Mouse (Mus musculus): Measurements from ENCODE around the gene Cdc42se1.
A peak's percentile ranks its signal among the peaks of the same experiment; 100 is the strongest.
"Not testable (repeated sequence)": the region's sequence is repeated elsewhere in the genome, so short reads cannot be mapped to it uniquely, and the experiment has no call there.

Gene Cdc42se1

DNA sequence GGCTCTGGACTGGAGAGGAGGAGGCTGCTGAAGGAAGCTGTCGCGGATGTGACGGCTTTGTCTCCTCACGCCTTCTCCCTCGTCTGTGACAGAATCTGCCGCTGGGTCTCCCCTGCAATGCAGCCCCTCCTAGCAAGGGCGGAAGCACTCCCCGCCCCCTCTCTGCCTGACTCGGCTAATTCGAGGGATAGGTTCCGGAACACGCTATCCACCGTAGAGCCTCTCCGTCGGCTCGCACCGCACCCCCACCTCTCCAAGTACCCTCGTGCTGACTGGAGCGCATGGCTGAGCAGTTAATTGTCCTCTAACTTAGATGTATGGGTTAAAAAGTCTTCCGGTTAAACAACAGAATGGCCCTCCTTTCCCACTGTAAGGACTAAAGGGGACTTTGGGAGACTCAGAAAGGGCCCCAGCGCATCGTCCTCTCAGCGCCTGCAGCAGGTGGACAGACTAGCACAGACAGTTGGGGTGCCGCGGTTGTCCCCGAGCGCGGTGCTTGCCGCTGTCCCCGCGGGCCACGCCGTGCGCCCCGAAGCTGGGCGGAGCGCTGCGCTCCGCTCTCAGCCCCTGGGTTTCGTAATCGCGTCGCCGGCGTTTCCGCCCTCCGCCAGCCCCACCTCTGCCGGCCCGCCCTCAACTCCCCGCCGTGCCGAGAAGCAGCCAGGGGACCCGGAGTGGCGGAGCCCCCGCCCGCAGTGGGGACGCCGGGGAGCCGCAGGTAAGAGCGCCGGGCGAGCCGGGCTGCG is at the start of gene Cdc42se1:
Cdc42se1 (plus strand) TSS at position 585 of the 746 bp plus-strand sequence.
- DNase-seq (ENCODE audit: low spot score) = peak; percentile 89

GRCm38 (mm10) chr3:95178948-95179347 is 49.6 kb upstream of the Cdc42se1 start:
- DNase-seq (ENCODE audit: low spot score) = no peak

DNA sequence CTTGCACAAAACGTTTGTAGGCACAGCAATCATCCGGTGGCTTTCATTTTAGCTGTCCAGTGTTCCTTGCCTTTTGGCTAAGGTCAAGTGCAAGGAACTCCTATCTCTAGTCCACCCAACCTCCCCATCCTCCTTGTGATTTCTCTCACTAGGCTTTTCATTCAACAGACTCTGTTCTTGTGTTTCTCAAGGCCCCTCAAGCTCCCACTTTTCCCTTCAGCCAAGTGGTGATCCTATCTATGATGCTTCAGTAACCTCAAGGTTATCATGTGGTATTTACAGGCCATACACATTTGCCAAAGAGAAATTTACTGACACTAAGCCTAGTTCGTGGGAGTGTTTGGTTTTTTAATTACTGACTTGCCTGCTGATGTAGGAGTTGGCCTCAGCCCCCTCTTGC is 48.6 kb upstream of the Cdc42se1 start:
- DNase-seq (ENCODE audit: low spot score) = no peak

GRCm38 (mm10) chr3:95181841-95182240 is 46.7 kb upstream of the Cdc42se1 start:
- DNase-seq (ENCODE audit: low spot score) = no peak

DNA sequence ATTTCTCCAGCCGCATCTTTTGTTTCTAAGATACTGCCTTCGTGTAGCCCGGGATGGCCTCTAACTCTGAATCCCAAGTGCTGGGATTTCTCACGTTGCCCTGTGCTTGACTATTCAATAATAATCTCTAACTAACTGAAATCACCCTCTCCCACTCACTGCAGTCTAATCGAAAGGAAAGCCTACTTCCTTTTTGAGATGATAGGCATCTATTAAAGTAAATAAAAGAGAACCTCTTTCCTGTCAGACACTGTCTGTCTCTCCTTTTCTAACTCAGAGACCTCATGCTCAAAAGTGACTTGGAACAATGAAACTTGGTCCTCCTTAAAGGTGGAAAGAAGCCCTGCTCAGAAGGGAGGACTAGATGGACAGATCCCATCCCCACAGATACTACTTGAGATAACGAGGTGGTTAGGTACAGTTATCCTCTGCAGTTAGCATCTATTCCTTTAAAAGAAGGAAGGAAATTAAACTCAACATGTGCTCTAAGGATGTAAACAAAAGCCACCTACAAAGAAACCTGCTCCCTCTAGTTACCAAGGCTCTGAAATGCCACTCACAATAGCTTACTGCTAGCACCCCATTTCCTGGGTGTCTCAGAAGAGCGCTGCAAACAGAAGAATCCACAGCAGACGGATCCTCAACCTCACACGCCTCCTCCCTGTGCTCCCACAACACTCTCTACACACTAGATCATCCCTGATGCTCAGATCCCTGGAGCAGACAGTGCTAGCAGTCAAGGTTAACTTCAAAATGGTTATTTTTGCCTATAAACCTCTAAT is 43.5 kb upstream of the Cdc42se1 start:
- DNase-seq (ENCODE audit: low spot score) = no peak

- no peak for DNase-seq (ENCODE audit: low spot score)
Measured at GRCm38 (mm10) chr3:95186100-95186499, 42.4 kb upstream of the Cdc42se1 start.

- DNase-seq (ENCODE audit: low spot score) = no peak
Measured at GRCm38 (mm10) chr3:95186888-95187287, 41.6 kb upstream of the Cdc42se1 start.

DNA sequence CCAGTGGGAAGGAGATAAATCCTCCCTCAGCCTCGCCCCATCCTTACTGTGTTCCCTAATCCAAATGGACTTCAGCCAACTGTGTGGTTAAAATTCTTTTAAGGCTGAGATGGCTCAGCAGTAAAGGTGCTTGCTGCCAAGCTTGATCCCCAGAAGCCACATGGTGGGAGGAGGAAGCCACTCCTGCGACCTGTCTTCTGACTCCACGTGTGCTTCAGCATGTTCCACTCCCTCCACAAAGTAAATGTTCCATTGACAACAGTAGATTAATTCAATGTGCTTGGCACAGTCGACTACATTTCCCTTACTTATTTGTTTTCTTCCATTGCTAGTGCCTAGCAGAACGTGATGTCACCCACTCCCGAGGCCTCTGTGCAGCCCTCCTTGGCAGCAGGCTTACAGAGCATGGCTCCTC is 33.8 kb upstream of the Cdc42se1 start:
- no peak for DNase-seq (ENCODE audit: low spot score)

- no peak for DNase-seq (ENCODE audit: low spot score)
Measured at GRCm38 (mm10) chr3:95195772-95196171, 32.8 kb upstream of the Cdc42se1 start.

DNA sequence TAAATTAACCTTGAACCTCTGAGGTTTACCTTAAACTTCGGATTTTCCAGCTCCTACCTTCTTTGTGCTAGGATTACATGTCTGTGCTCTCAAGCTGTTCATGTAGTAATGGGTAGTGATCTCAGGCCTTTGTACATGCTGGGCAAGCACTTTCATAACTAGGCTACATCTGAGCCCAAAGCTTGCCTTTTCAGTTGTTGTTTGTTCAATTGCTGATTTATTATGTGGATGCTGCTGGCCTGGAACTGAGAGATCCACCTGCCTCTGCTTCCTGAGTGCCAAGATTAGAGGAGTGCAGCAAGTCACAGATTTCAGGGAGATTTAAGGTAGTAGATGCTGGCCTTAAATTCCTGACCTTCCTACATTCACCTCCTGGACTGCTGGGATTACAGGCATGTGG is 29.4 kb upstream of the Cdc42se1 start:
- DNase-seq (ENCODE audit: low spot score) = no peak

- no peak for DNase-seq (ENCODE audit: low spot score)
Measured at GRCm38 (mm10) chr3:95200132-95200531, 28.4 kb upstream of the Cdc42se1 start.

DNA sequence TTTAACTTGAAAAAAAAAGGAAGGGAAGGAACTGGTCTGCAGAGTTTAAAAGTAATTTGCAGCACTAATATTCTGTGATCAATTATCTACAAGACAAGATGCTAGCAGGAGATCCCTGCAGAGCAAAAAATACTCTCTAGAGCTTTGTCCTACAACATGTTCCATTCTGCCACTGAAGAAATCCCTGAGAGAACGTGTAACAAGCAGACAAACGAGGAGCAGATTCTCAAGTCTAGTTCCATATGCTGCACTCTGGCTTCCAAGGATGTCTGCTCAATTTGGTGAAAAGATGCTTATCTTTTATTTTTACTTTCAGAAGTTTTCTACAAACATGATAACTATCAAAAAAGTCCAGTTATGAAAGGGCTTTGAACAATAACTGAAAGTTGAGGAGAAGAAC is 28.0 kb upstream of the Cdc42se1 start:
- DNase-seq (ENCODE audit: low spot score) = no peak

DNA sequence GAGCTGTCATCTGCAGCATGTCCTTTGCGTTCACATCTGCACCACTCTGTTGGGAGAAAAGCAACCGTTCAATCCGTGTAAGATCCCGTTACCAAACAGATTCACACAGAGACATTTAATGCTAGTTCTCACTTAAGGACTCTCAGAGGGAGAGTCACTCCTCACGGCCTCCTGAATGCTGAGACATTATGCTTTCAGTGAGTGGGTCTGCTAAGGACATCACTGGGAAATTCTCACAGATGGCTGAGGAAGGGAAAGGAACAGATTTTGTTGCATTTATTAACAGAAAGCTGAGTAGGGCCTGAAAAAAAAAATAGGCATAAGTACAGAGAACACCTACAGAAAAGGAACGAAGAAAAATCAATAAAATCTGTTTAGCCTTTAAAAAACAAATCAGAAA is 24.7 kb upstream of the Cdc42se1 start:
- no peak for DNase-seq (ENCODE audit: low spot score)

GRCm38 (mm10) chr3:95208286-95208685 is 20.2 kb upstream of the Cdc42se1 start:
- no peak for DNase-seq (ENCODE audit: low spot score)

GRCm38 (mm10) chr3:95210585-95210984 is 17.9 kb upstream of the Cdc42se1 start:
- no peak for DNase-seq (ENCODE audit: low spot score)

DNA sequence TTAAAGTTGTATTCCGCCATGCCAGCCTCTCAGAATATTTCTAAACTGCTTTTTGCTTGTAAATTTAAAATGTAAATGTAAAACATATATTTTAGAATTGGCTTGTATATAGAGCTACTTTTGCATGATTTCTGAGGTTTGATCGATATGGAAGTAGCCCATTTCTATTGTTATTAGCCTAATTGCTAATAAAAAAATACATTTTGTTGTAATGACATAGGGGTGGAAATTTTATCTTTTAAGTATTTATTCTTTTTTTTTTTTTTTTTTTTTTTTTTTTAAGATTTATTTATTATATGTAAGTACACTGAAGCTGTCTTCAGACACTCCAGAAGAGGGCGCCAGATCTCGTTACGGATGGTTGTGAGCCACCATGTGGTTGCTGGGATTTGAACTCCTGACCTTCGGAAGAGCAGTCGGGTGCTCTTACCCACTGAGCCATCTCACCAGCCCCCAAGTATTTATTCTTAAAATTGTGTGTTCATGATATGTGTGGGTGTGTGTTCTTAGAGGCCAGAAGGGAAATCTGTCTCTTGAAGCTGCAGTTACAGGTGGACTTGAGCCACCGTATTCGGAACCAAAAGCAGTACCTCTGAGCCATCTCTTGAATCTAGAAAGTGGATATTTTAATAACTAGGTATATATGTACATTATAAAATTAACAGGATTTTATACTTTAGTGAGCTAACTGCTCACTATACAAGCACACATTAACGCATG is 15.5 kb upstream of the Cdc42se1 start:
- not testable (repeated sequence) for DNase-seq (ENCODE audit: low spot score)

DNA sequence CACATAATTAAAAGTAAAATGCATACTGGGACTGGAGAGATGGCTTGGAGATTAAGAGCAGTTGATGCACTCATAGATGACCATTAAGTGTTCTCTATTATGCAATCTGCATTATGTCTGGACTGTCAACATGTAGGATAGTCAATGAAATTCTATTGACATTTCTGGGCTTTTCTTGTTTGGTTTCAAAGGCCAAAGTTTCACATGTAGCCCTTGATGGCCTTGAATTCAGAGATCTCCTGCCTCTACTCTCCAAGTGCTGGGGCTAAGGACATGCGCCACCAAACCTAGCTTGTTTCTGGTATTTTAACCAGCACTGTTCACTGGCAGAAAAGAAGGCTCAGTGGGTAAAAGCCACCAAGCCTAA is 14.9 kb upstream of the Cdc42se1 start:
- no peak for DNase-seq (ENCODE audit: low spot score)

- no peak for DNase-seq (ENCODE audit: low spot score)
Measured at GRCm38 (mm10) chr3:95216655-95217254, 11.8 kb upstream of the Cdc42se1 start.

- peak; percentile 96 for DNase-seq (ENCODE audit: low spot score)
Measured at GRCm38 (mm10) chr3:95217255-95218134, 11.0 kb upstream of the Cdc42se1 start, which contains the start of gene Gabpb2. Gene Gabpb2 (minus strand): TSS chr3:95217916.

DNA sequence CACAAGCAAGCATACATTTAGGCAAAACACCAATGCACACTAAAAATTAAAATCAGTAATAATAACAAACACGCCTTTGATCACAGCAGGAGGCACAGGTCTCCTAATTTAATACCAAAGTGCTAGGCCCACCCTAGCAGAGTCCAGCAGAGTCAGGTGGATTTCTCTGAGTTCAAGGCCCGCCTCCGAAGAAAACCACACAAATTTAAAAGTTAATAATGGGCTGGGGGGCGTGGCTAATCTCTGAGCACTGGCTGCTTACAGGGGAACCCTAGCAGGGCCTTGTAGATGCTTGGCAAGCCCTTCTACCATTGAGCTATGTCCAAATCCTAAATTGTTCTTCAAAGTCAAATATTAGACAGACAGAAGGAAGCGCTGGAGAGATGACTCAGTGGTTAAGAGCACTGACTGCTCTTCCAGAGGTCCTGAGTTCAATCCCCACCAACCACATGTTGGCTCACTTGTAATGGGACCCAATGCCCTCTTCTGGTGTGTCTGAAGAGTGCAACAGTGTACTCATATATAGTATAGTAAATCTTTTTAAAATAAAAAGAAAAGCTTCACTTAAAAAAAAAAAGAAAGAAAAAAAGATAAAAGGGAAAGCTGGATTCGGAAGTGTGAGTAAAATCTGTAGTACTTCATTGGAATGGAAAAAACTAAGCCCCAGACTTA is 9.9 kb upstream of the Cdc42se1 start:
- no peak for DNase-seq (ENCODE audit: low spot score)

DNA sequence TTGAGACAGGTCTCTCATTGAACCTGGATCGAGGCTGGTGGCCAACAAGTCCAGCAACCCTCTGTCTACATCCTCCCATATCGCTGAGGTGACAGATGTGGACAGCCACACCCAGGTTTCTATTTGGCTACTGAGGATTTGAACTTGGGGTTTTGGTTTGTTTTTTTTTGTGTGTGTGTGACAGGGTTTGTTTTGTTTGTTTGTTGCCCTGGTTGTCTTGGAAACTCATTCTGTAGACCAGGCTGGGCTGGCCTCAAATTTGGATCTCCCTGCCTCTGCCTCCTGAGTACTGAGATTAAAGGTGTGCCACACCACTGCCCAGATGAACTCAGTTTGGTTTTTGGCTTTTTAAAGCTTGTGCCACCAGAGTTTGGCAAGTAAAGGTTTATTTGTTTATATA is 5.5 kb upstream of the Cdc42se1 start:
- no peak for DNase-seq (ENCODE audit: low spot score)

Measured in retina, embryonic 14.5 days (tissue).